Mouse (Mus musculus) 3T3-L1 (cell line): ENCODE measurements around the gene Zfhx3.

Experiments
- DNase-seq: peaks from one replicate; pipeline ENCODE4 v3.0.0-alpha.2; 2015; ENCODE audit warnings: low read depth, low spot score

Gene Zfhx3

DNA sequence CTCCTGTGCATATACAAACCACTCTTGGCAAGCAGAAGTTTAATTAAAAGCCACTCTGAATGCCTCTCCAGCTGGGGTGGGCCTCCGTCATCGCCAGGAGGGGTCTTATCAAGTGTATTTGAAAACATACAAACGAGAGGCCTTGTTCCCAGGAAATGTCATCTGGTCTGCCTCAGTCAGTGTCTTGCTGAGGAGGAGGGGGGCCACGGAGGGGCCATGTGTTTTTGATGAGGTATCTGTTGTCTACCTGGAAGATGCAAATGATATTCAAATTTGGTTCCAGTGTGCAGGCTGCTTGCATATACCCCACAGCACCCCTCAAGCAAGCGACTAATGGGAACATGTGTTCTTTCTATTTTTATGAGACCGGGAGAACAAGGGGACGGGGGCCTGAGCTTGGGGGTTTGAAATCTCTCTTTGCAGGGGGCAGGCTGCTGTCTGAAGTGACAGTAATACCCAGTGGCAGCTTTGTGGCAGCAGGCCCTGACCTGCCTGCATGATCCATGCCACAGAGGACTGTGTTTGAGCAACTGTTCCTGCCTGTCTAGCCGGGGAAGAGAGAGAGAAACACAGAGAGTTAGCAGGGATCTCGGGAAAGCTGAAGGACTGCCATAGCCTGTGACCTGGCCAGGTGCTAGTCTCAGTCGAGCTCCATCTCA lies 412.8 kb downstream of the Zfhx3 start:
- no peak for DNase-seq

- DNase-seq: no peak
Measured at GRCm38 (mm10) chr8:108361402-108361801, 419.0 kb downstream of the Zfhx3 start.

- DNase-seq: no peak
Measured at GRCm38 (mm10) chr8:108362421-108362820, 420.0 kb downstream of the Zfhx3 start.

DNA sequence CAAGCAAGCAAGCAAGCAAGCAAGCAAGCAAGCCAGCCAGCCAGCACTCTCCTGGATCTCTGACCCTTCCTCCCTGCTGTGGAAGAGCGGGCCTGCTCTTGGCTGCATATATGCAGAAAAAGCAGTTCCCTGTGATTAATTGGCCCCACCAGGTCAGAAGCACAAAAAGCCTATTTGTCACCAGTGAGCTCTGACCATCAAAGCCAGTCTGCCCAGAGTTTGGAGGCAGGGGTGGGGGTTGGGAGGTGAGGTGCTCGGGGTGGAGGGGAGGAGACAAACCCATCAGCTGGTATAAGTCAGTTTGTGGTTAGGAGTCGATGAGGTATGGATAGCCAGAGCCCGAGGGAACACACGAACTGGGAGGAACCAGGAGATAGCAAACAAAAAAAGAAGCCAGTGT lies 421.0 kb downstream of the Zfhx3 start:
- no peak for DNase-seq

GRCm38 (mm10) chr8:108363856-108364255 lies 421.4 kb downstream of the Zfhx3 start:
- DNase-seq: no peak

DNA sequence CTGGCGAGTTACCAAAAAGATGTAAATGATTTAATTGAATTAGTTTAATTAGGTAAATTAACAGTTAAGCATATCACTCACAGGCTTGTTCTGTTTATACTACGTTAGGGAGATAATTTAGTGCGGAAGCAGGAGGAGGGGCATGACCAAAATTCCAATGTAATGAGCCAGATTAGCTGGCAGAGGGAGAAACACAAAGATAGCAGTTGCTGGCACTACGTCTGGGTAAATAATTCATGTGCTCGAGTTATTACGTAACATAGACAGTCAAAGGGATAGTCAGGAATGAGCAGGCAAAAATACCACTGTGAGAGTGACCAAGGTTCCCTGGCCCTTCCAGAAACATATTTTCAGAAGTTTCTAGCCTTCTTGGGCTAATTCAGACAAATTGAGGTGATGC lies 426.6 kb downstream of the Zfhx3 start:
- DNase-seq: peak; percentile 77

GRCm38 (mm10) chr8:108370731-108371130 lies 428.3 kb downstream of the Zfhx3 start:
- DNase-seq: no peak

DNA sequence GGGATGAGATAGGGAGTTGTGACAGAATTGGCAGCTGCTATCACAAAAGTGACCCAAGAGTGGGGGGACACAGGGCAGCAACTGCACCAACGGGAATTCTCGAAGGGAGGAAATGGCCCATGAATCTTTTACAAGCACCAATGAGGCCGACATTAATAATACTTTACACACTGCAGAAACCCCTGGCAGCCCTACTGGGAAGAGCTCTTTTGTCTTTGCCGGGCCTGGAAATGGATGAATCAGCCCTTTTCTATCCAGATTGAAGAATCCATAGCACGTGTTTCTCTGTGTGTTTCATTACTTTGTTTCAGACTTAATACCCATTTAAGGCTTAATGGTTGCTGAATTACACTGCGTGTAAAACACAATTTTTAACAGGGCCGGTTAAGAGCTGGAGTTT lies 430.6 kb downstream of the Zfhx3 start:
- DNase-seq: no peak

GRCm38 (mm10) chr8:108378036-108378435 lies 435.6 kb downstream of the Zfhx3 start:
- no peak for DNase-seq

GRCm38 (mm10) chr8:108383121-108383520 lies 440.7 kb downstream of the Zfhx3 start:
- DNase-seq: no peak

- no peak for DNase-seq
Measured at GRCm38 (mm10) chr8:108387160-108387912, 444.9 kb downstream of the Zfhx3 start.

GRCm38 (mm10) chr8:108387913-108388274 lies 445.4 kb downstream of the Zfhx3 start:
- DNase-seq: no peak

GRCm38 (mm10) chr8:108392909-108393308 lies 450.5 kb downstream of the Zfhx3 start:
- DNase-seq: no peak

DNA sequence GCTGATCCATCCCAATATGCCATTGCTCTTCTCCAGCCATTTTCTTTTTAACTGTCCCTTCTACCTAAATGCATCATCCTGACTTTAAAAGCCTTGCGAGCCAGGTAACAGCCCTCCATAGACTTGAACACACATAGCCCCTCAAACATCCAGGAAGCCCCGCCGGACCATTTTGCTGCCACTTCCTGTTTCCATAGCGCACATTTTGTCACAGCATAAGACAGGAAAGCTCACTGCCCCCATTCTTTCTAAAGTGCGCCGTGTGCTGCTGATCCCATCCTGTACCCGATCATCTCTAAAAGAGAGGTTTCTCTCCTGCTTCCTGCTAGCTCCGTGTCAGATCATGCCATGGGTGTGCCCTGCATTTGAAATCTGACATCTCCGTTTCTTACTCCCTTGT lies 459.7 kb downstream of the Zfhx3 start:
- DNase-seq: no peak

DNA sequence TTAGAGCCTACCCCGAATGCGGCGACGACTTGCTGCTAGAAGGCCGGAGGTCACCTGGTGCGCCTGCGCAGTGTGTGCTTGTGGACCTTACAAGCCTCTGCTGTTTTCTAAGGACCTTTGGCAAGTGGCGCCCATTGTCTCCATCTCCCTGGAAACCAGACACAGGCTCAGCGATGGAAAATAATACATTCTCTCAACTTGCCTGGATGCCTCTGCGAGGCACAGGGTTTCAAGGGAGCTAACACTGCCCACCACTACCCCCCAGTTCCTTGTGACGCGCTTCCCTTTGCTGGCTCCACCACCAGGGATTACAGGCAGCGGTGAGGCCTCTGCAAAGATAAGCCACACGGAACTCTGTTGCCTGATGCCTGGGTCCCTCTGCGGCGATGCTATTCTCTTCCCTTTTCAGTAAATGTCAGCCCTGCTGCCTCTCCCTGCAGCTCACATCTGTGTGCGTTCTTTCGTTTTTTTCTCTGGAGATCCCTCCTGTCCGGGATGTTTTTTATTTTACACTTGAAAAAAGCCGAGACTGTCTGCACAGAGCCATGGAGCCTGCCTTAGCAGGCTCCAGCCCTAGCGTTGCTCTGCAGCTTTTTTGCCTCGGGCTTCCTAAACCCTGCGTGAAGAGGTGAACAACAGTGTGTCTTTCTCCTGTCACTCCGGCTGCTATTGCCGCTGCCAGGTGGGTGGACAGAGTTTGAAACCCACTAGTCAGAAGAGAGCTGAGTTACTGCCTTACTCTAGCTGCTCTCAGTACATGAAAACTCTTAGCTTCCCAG lies 464.5 kb downstream of the Zfhx3 start:
- no peak for DNase-seq

- no peak for DNase-seq
Measured at GRCm38 (mm10) chr8:108419162-108419844, 476.9 kb downstream of the Zfhx3 start.

GRCm38 (mm10) chr8:108422521-108422920 lies 480.1 kb downstream of the Zfhx3 start:
- no peak for DNase-seq

GRCm38 (mm10) chr8:108424337-108424736 lies 481.9 kb downstream of the Zfhx3 start:
- DNase-seq: no peak

DNA sequence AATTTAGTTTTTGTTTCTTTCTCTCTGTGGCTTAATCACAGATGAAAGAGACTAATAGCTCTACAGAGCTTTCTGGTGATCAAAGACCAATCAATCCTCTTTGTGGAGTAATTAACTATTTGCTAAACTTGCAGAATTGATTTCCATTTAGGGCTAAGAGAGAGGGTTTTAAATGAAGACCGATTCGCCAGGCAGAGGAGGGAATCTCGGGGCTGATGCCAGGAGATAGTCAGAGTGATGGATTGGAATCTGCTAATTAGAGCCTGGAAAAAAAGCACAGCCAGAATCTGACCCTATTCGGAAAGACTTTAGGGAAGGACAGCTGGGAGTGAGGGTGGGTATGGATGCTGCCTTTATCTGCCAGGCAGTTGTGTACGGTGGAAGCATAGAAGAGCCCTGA lies 490.9 kb downstream of the Zfhx3 start:
- no peak for DNase-seq

- DNase-seq: no peak
Measured at GRCm38 (mm10) chr8:108434510-108434909, 492.1 kb downstream of the Zfhx3 start.

- no peak for DNase-seq
Measured at GRCm38 (mm10) chr8:108436336-108436735, 493.9 kb downstream of the Zfhx3 start.

DNA sequence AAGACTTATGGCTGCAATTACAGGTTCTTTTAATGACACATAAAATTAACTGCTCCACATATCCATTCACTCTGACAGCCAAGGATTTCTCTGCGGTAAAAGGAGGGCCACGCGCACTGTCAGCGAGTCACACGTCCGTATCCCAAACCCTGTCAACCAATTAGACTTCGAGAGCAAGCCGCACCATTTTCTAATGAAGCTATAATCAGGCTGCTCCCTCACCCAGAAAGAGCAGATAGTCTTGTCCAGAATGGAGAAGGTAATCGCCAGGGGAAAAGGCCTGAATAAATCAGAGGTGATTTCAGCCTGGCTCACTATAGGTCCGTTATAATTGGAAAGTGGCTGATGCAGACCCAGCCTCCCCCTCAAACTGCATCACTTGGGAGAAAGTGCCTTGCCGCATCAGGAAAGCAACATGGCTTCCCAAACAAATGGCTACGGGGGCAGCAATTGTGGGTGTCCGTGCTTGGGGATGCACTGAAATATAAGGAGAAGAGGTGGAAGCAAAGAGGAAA lies 494.9 kb downstream of the Zfhx3 start:
- DNase-seq: no peak
